Mouse (Mus musculus) hindbrain, embryonic 12.5 days (tissue): Measurements from ENCODE around the gene Rnd3. TPM values are rescaled to one million over a fixed set of nuclear protein-coding genes. Genes with fewer than 3 reads are reported as not detected.

Experiments
- ATAC-seq: fragments of 200-750 bp; cut with Nextera tagmentation; 2 replicates; pipeline ENCODE4 v1.8.0; 2017; ENCODE audit warnings: moderate TSS enrichment; ENCODE audit not compliant: low FRiP score
- H3K27ac ChIP-seq: fragments of 300-500 bp; sonication (generic); 2 replicates; pipeline ENCODE4 v1.5.1; 2016; ENCODE audit warnings: mild to moderate bottlenecking
- H3K27me3 ChIP-seq: fragments of 300-500 bp; sonication (generic); 2 replicates; pipeline ENCODE4 v1.6.1; 2016; ENCODE audit warnings: mild to moderate bottlenecking
- H3K36me3 ChIP-seq: fragments of 300-500 bp; sonication (generic); 2 replicates; pipeline ENCODE4 v1.6.1; 2016; ENCODE audit warnings: mild to moderate bottlenecking
- H3K4me1 ChIP-seq: fragments of 300-500 bp; sonication (generic); 2 replicates; pipeline ENCODE4 v1.6.1; 2016
- H3K4me2 ChIP-seq: fragments of 300-500 bp; sonication (generic); replicated peaks from 2 replicates; pipeline ENCODE4 v1.6.1; 2016; ENCODE audit warnings: mild to moderate bottlenecking
- H3K4me3 ChIP-seq: fragments of 300-500 bp; sonication (generic); 2 replicates; pipeline ENCODE4 v1.5.1; 2016; ENCODE audit warnings: mild to moderate bottlenecking
- H3K9ac ChIP-seq: fragments of 300-500 bp; sonication (generic); 2 replicates; pipeline ENCODE4 v1.6.1; 2016; ENCODE audit warnings: mild to moderate bottlenecking, moderate library complexity
- H3K9me3 ChIP-seq: fragments of 300-500 bp; sonication (generic); replicated peaks from 2 replicates; pipeline ENCODE4 v1.6.1; 2016; ENCODE audit warnings: mild to moderate bottlenecking
- WGBS: fragments of 180-500 bp; shearing (Covaris S2); methylation state at CpG from one replicate; pipeline ENCODE4 v1.1.7; 2016; 5-methylcytosine and 5-hydroxymethylcytosine counted together
- polyA plus RNA-seq: library from polyadenylated mRNA; unstranded; fragments of >200 nt; fragmentation: Nextera tagmentation; extraction: Ambion mirVana; gene quantifications from 2 replicates; pipeline ENCODE4 v1.2.1, GENCODE M21; 2016

The Rnd3 gene
- polyA plus RNA-seq, result 321 and 363 TPM in 2 replicates

- ATAC-seq, result peak; percentile 84
- H3K27me3 ChIP-seq, result no peaks in the 10 kb centered on the region
- H3K27ac ChIP-seq, result peak within 1 kb of the TSS; percentile 94
- H3K4me2 ChIP-seq, result peak within 1 kb of the TSS; percentile 71
- WGBS, result under 1% methylated on average over 25 of the region's 25 CpGs
- H3K4me3 ChIP-seq, result peak within 1 kb of the TSS; percentile 86
- no peaks in the 10 kb centered on the region for H3K9me3 ChIP-seq
- H3K9ac ChIP-seq, result peak within 1 kb of the TSS; percentile 97
- peaks cover 12% of the 10 kb centered on the region for H3K4me1 ChIP-seq
- H3K36me3 ChIP-seq, result no peaks in the 10 kb centered on the region
These were observed at the start of gene Rnd3 for GRCm38 (mm10) chr2:51148975-51149374. TSS of gene Rnd3 (minus strand) at chr2:51149111.

DNA sequence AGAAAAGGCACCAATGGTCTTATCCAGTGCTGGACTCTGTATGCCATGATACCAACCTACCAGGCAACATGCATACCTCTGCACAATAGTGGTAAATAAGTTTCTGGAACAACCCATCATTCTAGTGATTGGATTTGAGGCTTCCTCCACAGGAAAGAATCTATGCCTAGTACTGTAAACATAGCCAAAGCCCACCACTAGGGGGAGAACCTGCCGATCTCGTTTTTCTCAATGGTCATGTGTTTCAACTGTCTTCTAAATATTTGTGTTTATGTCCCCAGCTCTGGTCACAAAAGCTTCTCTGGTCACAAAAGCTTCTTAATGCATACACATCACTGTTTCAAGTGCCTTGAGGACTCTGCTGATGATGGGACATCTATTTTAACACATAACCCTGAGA, 43.4 kb upstream of the Rnd3 start:
- Histone ChIP-seq H3K9me3 (no peaks in the 10 kb centered on the region), H3K4me1 (no peaks in the 10 kb centered on the region), H3K27ac (no peak overlapping the region), H3K4me3 (no peak overlapping the region), H3K27me3 (no peaks in the 10 kb centered on the region), H3K4me2 (no peak overlapping the region), H3K9ac (no peak overlapping the region), H3K36me3 (no peaks in the 10 kb centered on the region)
- no peak for ATAC-seq
- 62% methylated on average over 2 of the region's 2 CpGs for WGBS

GRCm38 (mm10) chr2:51185762-51186161, 36.9 kb upstream of the Rnd3 start:
- Histone ChIP-seq H3K27ac (no peak overlapping the region), H3K4me1 (no peaks in the 10 kb centered on the region), H3K4me3 (no peak overlapping the region), H3K9me3 (no peaks in the 10 kb centered on the region), H3K9ac (no peak overlapping the region), H3K36me3 (no peaks in the 10 kb centered on the region), H3K4me2 (no peak overlapping the region), H3K27me3 (no peaks in the 10 kb centered on the region)
- WGBS, result 94% methylated on average over 2 of the region's 2 CpGs
- no peak for ATAC-seq

- no peak for ATAC-seq
- Histone ChIP-seq H3K9ac (no peak overlapping the region), H3K4me3 (no peak overlapping the region), H3K27me3 (no peaks in the 10 kb centered on the region), H3K36me3 (no peaks in the 10 kb centered on the region), H3K4me2 (no peak overlapping the region), H3K4me1 (no peaks in the 10 kb centered on the region), H3K9me3 (no peaks in the 10 kb centered on the region), H3K27ac (no peak overlapping the region)
- 89% methylated on average over 4 of the region's 4 CpGs for WGBS
These were observed 34.1 kb upstream of the Rnd3 start for GRCm38 (mm10) chr2:51182990-51183389.

DNA sequence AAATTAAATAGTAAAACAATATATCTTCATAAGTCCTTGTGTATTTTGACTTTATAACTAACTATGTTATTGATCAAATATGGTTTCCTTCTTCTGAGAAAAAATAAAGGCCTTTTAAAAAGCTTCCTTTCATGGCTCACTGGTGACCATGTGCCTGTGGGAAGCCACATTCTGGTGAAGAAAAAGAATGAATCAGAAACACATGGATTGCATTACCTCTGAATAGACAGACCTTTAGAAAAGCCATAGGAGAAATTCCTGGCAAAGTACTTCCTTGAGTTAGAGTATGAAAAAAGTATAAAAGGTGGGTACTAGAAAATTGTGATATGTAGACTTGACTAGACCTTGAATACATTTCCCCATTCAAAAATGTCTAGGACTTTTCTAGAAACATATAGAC, 32.5 kb upstream of the Rnd3 start:
- H3K36me3 ChIP-seq, result no peaks in the 10 kb centered on the region
- no peaks in the 10 kb centered on the region for H3K9me3 ChIP-seq
- H3K4me3 ChIP-seq, result no peak overlapping the region
- no peak overlapping the region for H3K27ac ChIP-seq
- no peaks in the 10 kb centered on the region for H3K27me3 ChIP-seq
- H3K4me1 ChIP-seq, result no peaks in the 10 kb centered on the region
- ATAC-seq, result no peak
- H3K9ac ChIP-seq, result no peak overlapping the region
- H3K4me2 ChIP-seq, result no peak overlapping the region

- no peaks in the 10 kb centered on the region for H3K36me3 ChIP-seq
- no peak overlapping the region for H3K4me2 ChIP-seq
- no peak overlapping the region for H3K27ac ChIP-seq
- no peaks in the 10 kb centered on the region for H3K4me1 ChIP-seq
- ATAC-seq, result no peak
- no peaks in the 10 kb centered on the region for H3K9me3 ChIP-seq
- no peak overlapping the region for H3K9ac ChIP-seq
- 79% methylated on average over 3 of the region's 3 CpGs for WGBS
- no peaks in the 10 kb centered on the region for H3K27me3 ChIP-seq
- no peak overlapping the region for H3K4me3 ChIP-seq
These were observed 30.2 kb upstream of the Rnd3 start for GRCm38 (mm10) chr2:51179096-51179495.

- no peaks in the 10 kb centered on the region for H3K27me3 ChIP-seq
- WGBS, result 70% methylated on average over 3 of the region's 3 CpGs
- ATAC-seq, result no peak
- no peak overlapping the region for H3K4me2 ChIP-seq
- no peak overlapping the region for H3K4me3 ChIP-seq
- H3K27ac ChIP-seq, result no peak overlapping the region
- no peaks in the 10 kb centered on the region for H3K4me1 ChIP-seq
- no peaks in the 10 kb centered on the region for H3K36me3 ChIP-seq
- no peak overlapping the region for H3K9ac ChIP-seq
- no peaks in the 10 kb centered on the region for H3K9me3 ChIP-seq
These were observed 28.7 kb upstream of the Rnd3 start for GRCm38 (mm10) chr2:51177615-51178014.

GRCm38 (mm10) chr2:51175276-51175675, 26.4 kb upstream of the Rnd3 start:
- no peak for ATAC-seq
- Histone ChIP-seq H3K36me3 (no peaks in the 10 kb centered on the region), H3K9ac (no peak overlapping the region), H3K27me3 (no peaks in the 10 kb centered on the region), H3K9me3 (no peaks in the 10 kb centered on the region), H3K4me2 (no peak overlapping the region), H3K27ac (no peak overlapping the region), H3K4me1 (no peaks in the 10 kb centered on the region), H3K4me3 (no peak overlapping the region)
- WGBS, result 90% methylated on average over 5 of the region's 5 CpGs

DNA sequence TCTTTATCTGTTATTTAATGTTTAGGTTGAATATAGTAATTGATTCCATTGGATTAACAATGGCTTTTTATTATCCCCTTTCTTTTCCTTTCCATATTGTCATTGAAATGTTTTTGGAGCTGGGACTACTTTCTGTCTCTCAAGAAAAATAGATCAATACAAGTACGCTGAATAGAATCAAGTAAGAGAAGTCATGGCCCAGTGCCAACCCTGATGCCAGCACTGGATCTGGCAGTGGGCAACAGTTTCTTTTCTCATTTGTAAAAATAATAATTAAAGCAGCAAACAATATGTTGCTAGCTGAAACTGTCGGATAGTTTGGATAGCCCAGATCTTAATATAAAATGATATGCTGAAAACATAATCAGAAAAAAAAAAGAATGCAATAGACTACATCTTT, 12.2 kb upstream of the Rnd3 start:
- 79% methylated on average over 2 of the region's 2 CpGs for WGBS
- Histone ChIP-seq H3K4me3 (no peak overlapping the region), H3K36me3 (no peaks in the 10 kb centered on the region), H3K9me3 (no peaks in the 10 kb centered on the region), H3K4me2 (no peak overlapping the region), H3K4me1 (no peaks in the 10 kb centered on the region), H3K27ac (no peak overlapping the region), H3K27me3 (no peaks in the 10 kb centered on the region), H3K9ac (no peak overlapping the region)
- ATAC-seq, result no peak

DNA sequence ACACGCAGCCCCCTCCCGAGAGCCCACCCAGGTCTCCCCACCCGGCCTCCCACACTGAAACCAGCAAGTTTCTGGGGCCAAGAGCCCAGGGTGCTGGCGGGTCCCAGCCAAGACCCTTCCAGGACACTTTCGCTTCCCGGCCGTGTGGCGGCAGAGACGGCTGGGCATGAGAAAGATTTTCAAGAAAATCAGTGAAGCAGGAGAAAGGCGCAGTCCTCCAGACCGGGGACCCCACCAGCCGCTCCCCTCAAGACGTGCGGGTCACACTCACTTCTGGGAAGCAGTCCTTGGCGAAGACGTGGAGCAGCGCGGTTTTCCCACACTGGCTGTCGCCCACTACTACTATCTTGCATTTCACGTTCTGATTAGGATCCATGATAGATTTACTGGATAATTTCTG, 457 bp downstream of the Rnd3 start:
- H3K36me3 ChIP-seq, result 0 out of 2 replicates have a peak, but pooled peaks cover under 1% of the 10 kb centered on the region
- peaks cover 16% of the 10 kb centered on the region for H3K4me1 ChIP-seq
- no peaks in the 10 kb centered on the region for H3K27me3 ChIP-seq
- peak overlapping the region; percentile 71 for H3K4me2 ChIP-seq
- H3K9ac ChIP-seq, result peak overlapping the region; percentile 97
- H3K4me3 ChIP-seq, result peak overlapping the region; percentile 86
- peak overlapping the region; percentile 94 for H3K27ac ChIP-seq
- peak; percentile 32; the same call in 1 of the 2 replicates for ATAC-seq
- under 1% methylated on average over 20 of the region's 20 CpGs for WGBS
- no peaks in the 10 kb centered on the region for H3K9me3 ChIP-seq

GRCm38 (mm10) chr2:51148065-51148407, 875 bp downstream of the Rnd3 start:
- peak overlapping the region; percentile 97 for H3K9ac ChIP-seq
- H3K4me1 ChIP-seq, result peaks cover 20% of the 10 kb centered on the region
- peak overlapping the region; percentile 94 for H3K27ac ChIP-seq
- no peaks in the 10 kb centered on the region for H3K27me3 ChIP-seq
- peak; percentile 12; the same call in 1 of the 2 replicates for ATAC-seq
- WGBS, result under 1% methylated on average over 20 of the region's 20 CpGs
- H3K4me2 ChIP-seq, result peak overlapping the region; percentile 71
- 0 out of 2 replicates have a peak, but pooled peaks cover 5% of the 10 kb centered on the region for H3K36me3 ChIP-seq
- H3K9me3 ChIP-seq, result no peaks in the 10 kb centered on the region
- H3K4me3 ChIP-seq, result peak overlapping the region; percentile 86

DNA sequence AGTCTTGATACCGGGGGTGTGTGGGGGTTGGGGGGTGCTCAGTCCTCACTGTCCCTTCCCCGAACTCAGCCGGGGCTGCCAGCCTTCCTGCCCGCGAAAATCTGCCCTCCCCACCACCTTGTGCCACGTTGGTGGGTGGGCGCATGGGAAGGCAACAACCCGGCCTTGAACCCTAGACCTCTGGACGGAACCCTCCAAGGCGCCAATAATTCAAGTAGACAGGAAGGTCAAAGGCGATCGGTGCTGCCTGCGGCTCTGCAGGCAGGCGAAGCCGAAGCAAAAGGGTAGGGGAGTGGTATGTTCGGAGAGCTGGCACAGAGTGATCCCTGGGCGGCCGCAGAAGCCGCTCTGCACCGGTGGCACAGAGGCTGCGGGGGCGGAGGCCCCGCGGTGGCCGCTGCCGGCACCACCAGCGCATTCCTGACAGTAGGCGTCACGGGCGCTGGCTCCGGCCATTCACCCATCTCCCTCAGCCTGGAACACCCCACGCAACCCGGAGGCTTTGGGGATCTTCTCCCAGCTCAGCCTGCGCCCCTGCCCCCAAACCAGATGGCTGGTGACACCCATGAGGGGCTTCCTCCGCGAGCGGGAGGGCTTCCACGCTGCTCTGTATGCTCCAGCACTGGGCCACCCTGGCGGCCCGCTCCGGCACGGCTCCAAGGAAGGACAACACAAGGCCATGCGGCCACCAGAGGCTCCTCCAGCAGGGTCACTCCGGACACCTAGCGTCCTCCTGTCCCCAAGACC, 1.4 kb downstream of the Rnd3 start:
- Histone ChIP-seq H3K27ac (peak overlapping the region; percentile 94), H3K9me3 (no peaks in the 10 kb centered on the region), H3K4me2 (peak overlapping the region; percentile 71), H3K4me1 (peaks cover 25% of the 10 kb centered on the region), H3K4me3 (peak overlapping the region; percentile 86), H3K36me3 (0 out of 2 replicates have a peak, but pooled peaks cover 5% of the 10 kb centered on the region), H3K9ac (peak overlapping the region; percentile 97), H3K27me3 (no peaks in the 10 kb centered on the region)
- peak; percentile 39 for ATAC-seq
- WGBS, result under 1% methylated on average over 45 of the region's 45 CpGs

- peak; percentile 76 for ATAC-seq
These were observed 2.0 kb downstream of the Rnd3 start for GRCm38 (mm10) chr2:51146871-51147317.

More at GRCm38 (mm10) chr2:51146871-51147317, 2.0 kb downstream of the Rnd3 start:
- Histone ChIP-seq H3K4me2 (peak overlapping the region; percentile 71), H3K36me3 (0 out of 2 replicates have a peak, but pooled peaks cover 5% of the 10 kb centered on the region), H3K9ac (peak overlapping the region; percentile 97), H3K9me3 (no peaks in the 10 kb centered on the region), H3K27me3 (no peaks in the 10 kb centered on the region), H3K27ac (peak overlapping the region; percentile 94), H3K4me3 (peak overlapping the region; percentile 86), H3K4me1 (peaks cover 31% of the 10 kb centered on the region)
- WGBS, result 1% methylated on average over 18 of the region's 18 CpGs
